Mouse (Mus musculus): ENCODE results near the gene Mrpl38.
A peak's percentile ranks its signal among the peaks of the same experiment; 100 is the strongest.

Mrpl38 gene

DNA sequence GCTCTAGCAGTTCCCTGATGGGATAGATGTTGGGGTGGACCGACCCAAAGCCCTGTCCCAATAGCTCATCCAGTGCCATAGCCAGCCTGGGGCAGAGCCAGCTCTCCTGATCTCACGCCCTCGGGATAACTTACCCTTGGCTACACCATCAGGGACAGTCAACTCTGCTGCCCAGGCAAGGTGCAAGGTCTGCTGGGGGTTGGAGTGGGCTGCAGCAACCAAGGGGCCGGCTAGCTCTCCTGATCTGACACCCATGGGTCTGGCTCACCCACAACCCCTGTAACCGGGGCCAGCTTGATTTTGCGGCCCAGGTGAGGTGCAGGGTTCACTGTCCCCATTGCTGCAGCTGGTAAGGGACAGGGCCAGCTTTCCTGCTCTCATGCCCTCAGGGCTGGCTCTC, 47.1 kb downstream of the Mrpl38 start:
- DNase-seq = no peak

DNA sequence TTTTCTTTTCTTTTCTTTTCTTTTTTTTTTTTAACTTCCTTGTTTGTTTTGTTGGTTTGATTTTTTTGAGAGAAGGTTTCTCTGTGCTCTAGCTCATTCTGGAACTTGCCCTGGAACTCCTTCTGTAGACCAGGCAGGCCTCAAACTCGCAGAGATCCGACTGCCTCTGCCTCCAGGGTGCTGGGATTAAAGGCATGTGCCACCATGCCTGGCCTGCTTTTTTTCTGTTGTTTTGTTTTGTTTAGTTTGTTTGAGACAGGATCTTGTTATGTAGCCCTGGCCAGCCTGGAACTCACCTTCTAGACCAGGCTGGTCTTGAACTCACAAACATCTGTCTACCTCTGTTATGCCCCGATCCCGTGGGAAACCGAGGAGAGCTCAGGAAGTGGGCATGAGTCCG, 49.1 kb downstream of the Mrpl38 start:
- DNase-seq = no peak

GRCm38 (mm10) chr11:116088741-116089394, 49.8 kb downstream of the Mrpl38 start:
- DNase-seq = no peak

- peak; percentile 63 for DNase-seq
Observed at GRCm38 (mm10) chr11:116088188-116088587, 50.5 kb downstream of the Mrpl38 start.

DNA sequence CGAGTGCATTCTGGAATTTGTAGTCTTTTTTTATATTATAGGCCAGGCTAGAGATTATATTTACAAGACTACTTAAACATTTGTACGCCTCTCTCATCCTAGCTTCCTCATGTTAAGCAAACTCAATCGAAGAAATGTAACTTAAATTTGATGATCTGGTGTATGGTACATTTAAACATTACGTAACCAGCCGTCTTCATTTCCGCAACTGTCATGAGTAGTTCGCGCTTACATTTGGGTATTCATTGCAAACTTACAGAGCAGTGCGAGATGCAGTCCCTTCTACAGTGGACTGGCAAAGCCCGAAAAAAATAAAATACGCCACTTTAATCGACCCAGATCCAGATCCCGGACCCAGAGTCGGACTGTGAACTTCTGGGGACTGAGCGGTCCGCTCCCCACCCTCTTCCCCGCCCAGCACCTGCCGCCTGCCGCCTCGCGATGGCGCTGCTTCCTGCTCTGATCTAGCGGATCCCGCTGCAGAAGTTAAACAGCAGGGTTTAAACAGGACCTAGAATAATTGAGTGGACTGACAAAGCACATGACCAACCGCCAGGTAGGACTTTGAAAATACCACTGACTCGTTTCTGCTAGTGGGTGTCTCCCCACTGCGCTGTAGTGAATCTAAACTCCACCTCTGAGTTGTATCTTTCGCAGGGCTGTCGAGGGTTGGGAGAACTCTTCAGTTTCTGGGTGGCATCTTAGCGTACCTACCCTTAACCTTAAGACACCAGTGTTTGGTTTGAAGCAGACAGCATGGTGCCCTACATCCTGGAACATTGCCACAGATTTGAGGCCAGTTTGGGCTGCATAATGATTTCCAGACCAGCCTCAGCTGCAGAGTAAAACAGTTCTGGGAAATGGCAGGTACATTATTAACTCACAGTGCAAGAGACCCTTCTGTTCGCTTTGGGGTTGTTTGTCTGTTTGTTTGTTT, 51.2 kb downstream of the Mrpl38 start:
- peak; percentile 94 for DNase-seq

DNA sequence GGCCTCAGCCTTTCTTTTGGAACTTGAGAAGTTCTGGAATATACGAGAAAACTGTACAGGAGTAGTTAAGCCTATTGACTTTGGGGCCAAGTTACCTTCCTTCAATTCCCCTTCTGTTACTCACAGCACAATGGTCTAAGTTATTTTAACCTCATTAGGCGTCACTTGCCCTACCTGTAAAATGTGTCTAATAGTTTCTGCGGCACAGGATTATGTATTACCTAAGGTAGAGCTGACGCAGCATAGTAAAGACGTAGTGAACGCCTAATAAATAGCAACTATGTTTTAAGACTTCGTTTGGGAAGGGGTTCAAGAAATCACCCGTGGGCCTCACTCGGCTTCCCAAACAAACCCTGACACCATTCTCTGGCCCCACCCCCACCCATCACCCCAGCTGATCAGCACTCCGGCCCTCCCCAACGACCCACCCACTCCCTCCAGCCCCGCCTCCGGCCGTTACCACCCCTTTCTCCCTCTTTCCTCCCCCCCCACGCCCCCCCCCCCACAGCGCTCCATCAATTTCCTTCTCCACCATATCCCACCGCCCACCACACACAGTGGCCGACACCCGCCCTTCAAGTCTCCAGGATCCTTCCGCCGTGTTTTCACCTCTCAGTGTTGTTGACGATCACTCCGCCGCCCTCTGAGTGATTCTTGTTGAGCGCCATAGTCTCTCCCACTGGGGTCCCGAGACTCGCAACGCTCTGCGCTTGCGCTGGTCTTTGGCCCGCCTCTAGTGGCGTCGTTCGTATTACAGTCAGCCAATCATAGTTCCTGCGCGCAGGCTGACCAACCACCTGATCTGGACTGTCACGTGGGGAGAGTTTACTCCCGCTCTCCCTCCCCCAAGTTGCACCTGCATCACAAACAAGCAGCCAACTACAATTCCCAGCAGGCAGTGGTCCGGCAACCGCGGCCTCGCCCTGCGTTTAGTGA, 52.1 kb downstream of the Mrpl38 start, which contains the start of gene Wbp2:
Gene Wbp2, minus strand, starts transcription at position 738 of the 936 bp plus-strand sequence.
- DNase-seq = peak; percentile 99

DNA sequence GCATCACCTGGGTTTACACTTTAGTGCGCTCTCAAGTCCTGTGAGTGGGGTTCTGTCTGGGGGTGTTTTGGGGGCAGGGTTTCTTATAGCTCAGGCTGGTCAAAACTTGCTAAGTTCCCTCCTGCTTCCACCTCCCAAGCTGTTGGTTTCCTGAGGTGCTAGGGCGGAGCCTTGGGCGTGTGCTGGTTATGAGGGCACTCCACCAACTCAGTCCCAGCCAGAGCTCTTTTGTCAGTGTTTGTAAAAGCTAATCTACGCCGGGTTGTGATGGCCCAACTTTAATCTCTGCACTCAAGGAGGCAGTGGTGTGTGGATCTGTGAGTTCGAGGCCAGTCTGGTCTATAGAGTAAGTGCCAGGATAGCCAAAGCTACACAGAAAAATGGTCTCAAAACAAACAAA, 54.5 kb downstream of the Mrpl38 start:
- DNase-seq = no peak

- no peak for DNase-seq
Observed at GRCm38 (mm10) chr11:116083096-116083672, 55.5 kb downstream of the Mrpl38 start.

All from kidney, postnatal 14 days (tissue).